Mouse (Mus musculus) forebrain, postnatal 0 days (tissue): ENCODE measurements at regions not wholly inside any gene's neighbourhood (a gene's known extent, or its start where the extent isn't known, plus 50 kb on each side); places are given as distances from the start of the nearest gene placed in this dataset.
A peak's percentile ranks its signal among the peaks of the same experiment; 100 is the strongest.

ENCODE experiments used
- ATAC-seq: fragments of 200-750 bp; cut with Nextera tagmentation; 2 replicates; pipeline ENCODE4 v1.8.0; 2017; ENCODE audit warnings: mild to moderate bottlenecking, moderate library complexity
- DNase-seq: peaks from one replicate; pipeline ENCODE4 v3.0.0-alpha.2; 2015
- H3K27ac ChIP-seq: fragments of 300-500 bp; sonication (generic); 2 replicates; pipeline ENCODE4 v1.5.1; 2014; ENCODE audit warnings: low read depth, mild to moderate bottlenecking, antibody characterized with exemption, low read length, moderate library complexity, mixed read lengths
- H3K27me3 ChIP-seq: fragments of 300-500 bp; sonication (generic); 2 replicates; pipeline ENCODE4 v1.6.1; 2014; ENCODE audit warnings: mild to moderate bottlenecking, low read length, mixed read lengths; ENCODE audit not compliant: insufficient read depth
- H3K36me3 ChIP-seq: fragments of 300-500 bp; sonication (generic); 2 replicates; pipeline ENCODE4 v1.6.1; 2014; ENCODE audit warnings: mild to moderate bottlenecking, moderate library complexity; ENCODE audit not compliant: insufficient read depth
- H3K4me1 ChIP-seq: fragments of 300-500 bp; sonication (generic); 2 replicates; pipeline ENCODE4 v1.6.1; 2014; ENCODE audit warnings: antibody characterized with exemption; ENCODE audit not compliant: insufficient read depth
- H3K4me2 ChIP-seq: fragments of 300-500 bp; sonication (generic); 2 replicates; pipeline ENCODE4 v1.6.1; 2014; ENCODE audit warnings: low read depth, mild to moderate bottlenecking, moderate library complexity
- H3K4me3 ChIP-seq: fragments of 300-500 bp; sonication (generic); 2 replicates; pipeline ENCODE4 v1.5.1; 2014; ENCODE audit warnings: low read depth, low read length, mixed read lengths
- H3K9ac ChIP-seq: fragments of 300-500 bp; sonication (generic); 2 replicates; pipeline ENCODE4 v1.6.1; 2014; ENCODE audit warnings: mild to moderate bottlenecking
- H3K9me3 ChIP-seq: fragments of 300-500 bp; sonication (generic); 2 replicates; pipeline ENCODE4 v1.6.1; 2016; ENCODE audit warnings: low read length
- CTCF ChIP-seq: sonication (generic); IDR thresholded peaks from 2 replicates; pipeline ENCODE4 v1.5.1; 2016; ENCODE audit warnings: antibody characterized with exemption, control low read depth, low read depth
- WGBS: fragments of 180-500 bp; shearing (Covaris S2); extraction: QIAGEN DNeasy Blood & Tissue Kit; methylation state at CpG from one replicate; pipeline ENCODE4 v1.1.7; 2014; 5-methylcytosine and 5-hydroxymethylcytosine counted together

GRCm38 (mm10) chrX:166981003-166981402 lies 228.1 kb downstream of the Tmsb4x start:
- Histone ChIP-seq H3K9ac (no peak overlapping the region), H3K27ac (no peak overlapping the region), H3K4me2 (no peak overlapping the region), H3K4me1 (no peaks in the 10 kb centered on the region), H3K36me3 (no peaks in the 10 kb centered on the region), H3K9me3 (no peaks in the 10 kb centered on the region), H3K27me3 (no peaks in the 10 kb centered on the region), H3K4me3 (no peak overlapping the region)
- ATAC-seq (no peak), DNase-seq (no peak)
- WGBS = 72% methylated on average over 6 of the region's 6 CpGs
- TF ChIP-seq CTCF = no peak

- no peaks in the 10 kb centered on the region for H3K27me3 ChIP-seq
- DNase-seq = no peak
- ATAC-seq = no peak
- H3K4me3 ChIP-seq = no peak overlapping the region
- no peak overlapping the region for H3K27ac ChIP-seq
- no peaks in the 10 kb centered on the region for H3K9me3 ChIP-seq
- H3K9ac ChIP-seq = no peak overlapping the region
- no peak for TF ChIP-seq CTCF
- no peaks in the 10 kb centered on the region for H3K36me3 ChIP-seq
- H3K4me2 ChIP-seq = no peak overlapping the region
- 85% methylated on average over 4 of the region's 4 CpGs for WGBS
- H3K4me1 ChIP-seq = no peaks in the 10 kb centered on the region
These were observed 228.6 kb downstream of the Tmsb4x start for GRCm38 (mm10) chrX:166980504-166980903.

DNA sequence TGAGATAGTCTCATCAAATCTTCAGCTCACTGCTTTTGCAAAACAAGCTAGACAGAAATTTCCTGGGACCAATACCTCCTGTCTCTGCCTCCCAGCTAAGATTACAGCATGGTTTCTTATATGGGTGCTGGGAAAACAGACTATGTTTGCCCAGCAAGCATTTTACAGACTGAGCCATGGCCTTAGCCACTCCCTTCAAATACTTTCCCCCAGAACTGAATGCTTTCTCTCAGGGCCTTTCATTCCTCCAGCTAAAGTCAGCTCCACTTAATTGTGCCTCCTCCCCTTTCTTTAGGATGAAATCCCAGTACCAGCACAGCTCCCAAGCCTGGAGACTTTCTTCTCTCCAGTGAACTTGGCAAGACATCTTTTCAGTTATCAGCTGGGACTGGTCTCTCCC lies 232.1 kb downstream of the Tmsb4x start:
- DNase-seq (no peak), ATAC-seq (no peak)
- H3K4me2 ChIP-seq = no peak overlapping the region
- no peaks in the 10 kb centered on the region for H3K36me3 ChIP-seq
- H3K9ac ChIP-seq = no peak overlapping the region
- no peaks in the 10 kb centered on the region for H3K27me3 ChIP-seq
- H3K27ac ChIP-seq = no peak overlapping the region
- H3K4me3 ChIP-seq = no peak overlapping the region
- no peak for TF ChIP-seq CTCF
- H3K4me1 ChIP-seq = no peaks in the 10 kb centered on the region
- H3K9me3 ChIP-seq = no peaks in the 10 kb centered on the region

GRCm38 (mm10) chrX:166971721-166972120 lies 237.4 kb downstream of the Tmsb4x start:
- 17% methylated on average over 1 of the region's 1 CpGs for WGBS
- DNase-seq = peak; percentile 18
- Histone ChIP-seq H3K4me3 (no peak overlapping the region), H3K9me3 (no peaks in the 10 kb centered on the region), H3K36me3 (no peaks in the 10 kb centered on the region), H3K4me2 (no peak overlapping the region), H3K9ac (no peak overlapping the region), H3K4me1 (no peaks in the 10 kb centered on the region), H3K27ac (no peak overlapping the region), H3K27me3 (no peaks in the 10 kb centered on the region)
- TF ChIP-seq CTCF = no peak
- no peak; the same call in 1 of the 2 replicates for ATAC-seq

DNA sequence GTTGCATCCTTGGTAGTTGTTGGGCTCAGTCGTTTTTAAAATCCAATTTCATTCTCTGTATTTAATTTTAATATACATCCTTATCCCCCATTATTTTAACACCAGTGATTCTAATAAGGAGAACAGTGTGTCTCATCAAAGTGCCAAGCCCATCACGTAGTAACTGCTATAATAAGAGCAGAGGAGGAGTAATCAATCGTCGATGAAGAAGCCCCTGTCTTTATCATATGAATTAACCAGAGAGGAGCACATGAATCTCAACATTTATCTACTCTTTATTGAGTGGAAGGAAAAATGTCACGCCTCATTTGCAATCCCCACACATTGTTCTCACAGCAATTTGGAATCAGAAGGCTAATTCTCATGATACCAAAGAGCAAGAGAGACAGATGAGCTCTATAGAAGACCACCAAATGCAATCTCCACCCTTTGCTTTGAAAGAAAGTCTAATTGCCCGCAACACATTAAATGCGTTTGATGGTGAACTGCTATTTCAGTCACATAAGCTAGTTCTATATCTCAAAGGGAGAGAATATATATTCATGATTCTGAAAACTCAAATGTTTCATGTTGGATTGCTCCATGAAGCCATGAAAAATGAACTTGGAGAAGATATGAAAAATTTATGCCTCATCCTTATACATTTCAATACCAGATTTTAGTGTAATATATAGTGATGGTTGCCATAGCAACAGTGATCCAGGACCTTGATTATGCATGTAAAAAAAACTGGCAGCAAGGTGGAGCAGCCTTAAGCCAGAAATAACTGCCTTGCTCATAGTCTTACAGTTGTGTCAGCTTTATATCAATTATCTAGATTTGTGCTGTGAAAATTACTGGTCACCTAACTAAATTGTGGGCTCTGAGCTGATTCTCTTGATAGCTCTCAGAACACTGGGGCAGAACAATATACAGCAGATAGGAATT lies 244.2 kb downstream of the Tmsb4x start:
- ATAC-seq (peak; percentile 77), DNase-seq (peak; percentile 35)
- Histone ChIP-seq H3K9ac (no peak overlapping the region), H3K4me2 (no peak overlapping the region), H3K27ac (peak overlapping the region; percentile 62), H3K36me3 (no peaks in the 10 kb centered on the region), H3K4me3 (no peak overlapping the region), H3K4me1 (no peaks in the 10 kb centered on the region), H3K27me3 (no peaks in the 10 kb centered on the region), H3K9me3 (no peaks in the 10 kb centered on the region)
- TF ChIP-seq CTCF = no peak
- 52% methylated on average over 7 of the region's 7 CpGs for WGBS

GRCm38 (mm10) chrX:166952528-166953189 lies 256.5 kb downstream of the Tmsb4x start:
- 50% methylated on average over 14 of the region's 14 CpGs for WGBS
- ATAC-seq (peak; percentile 50; the same call in 1 of the 2 replicates), DNase-seq (peak; percentile 30)
- H3K4me1 ChIP-seq = no peaks in the 10 kb centered on the region
- H3K27ac ChIP-seq = peak overlapping the region; percentile 40; the same call in 1 of the 2 replicates
- no peaks in the 10 kb centered on the region for H3K36me3 ChIP-seq
- no peaks in the 10 kb centered on the region for H3K9me3 ChIP-seq
- no peak overlapping the region for H3K9ac ChIP-seq
- H3K4me3 ChIP-seq = no peak overlapping the region
- no peak for TF ChIP-seq CTCF
- peak overlapping the region; percentile 15; the same call in 1 of the 2 replicates for H3K4me2 ChIP-seq
- H3K27me3 ChIP-seq = no peaks in the 10 kb centered on the region

- DNase-seq (peak; percentile 13), ATAC-seq (no peak)
- H3K9me3 ChIP-seq = no peaks in the 10 kb centered on the region
- no peaks in the 10 kb centered on the region for H3K4me1 ChIP-seq
- no peaks in the 10 kb centered on the region for H3K36me3 ChIP-seq
- H3K27ac ChIP-seq = no peak overlapping the region
- no peak overlapping the region for H3K4me3 ChIP-seq
- H3K9ac ChIP-seq = no peak overlapping the region
- WGBS = 63% methylated on average over 6 of the region's 6 CpGs
- no peak overlapping the region for H3K4me2 ChIP-seq
- H3K27me3 ChIP-seq = no peaks in the 10 kb centered on the region
- no peak for TF ChIP-seq CTCF
These were observed 258.1 kb downstream of the Tmsb4x start for GRCm38 (mm10) chrX:166951011-166951410.
